Comparison of ENCODE assay signal across 8 mouse cellular contexts in genomic region chr9:65293973-65294715, GRCm38 (mm10). TPM values are rescaled to one million over a fixed set of nuclear protein-coding genes. Genes with fewer than 3 reads are reported as not detected.
A peak's percentile ranks its signal among the peaks of the same experiment; 100 is the strongest.
DNase-seq lines count a peak whose midpoint lies in the region; ATAC-seq lines count a peak whose summit lies in the region.

Clpx (plus strand) TSS chr9:65294260.

- no peaks in the 10 kb centered on the region for H3K9me3 ChIP-seq in intestine, embryonic 14.5 days (ENCODE audit: control insufficient read depth, low read length)

- peak; percentile 90 for ATAC-seq in intestine, embryonic 14.5 days (replicated peaks; ENCODE audit: low FRiP score, low TSS enrichment, low read depth)

- WGBS in intestine, embryonic 14.5 days, result under 1% methylated on average over 70 of the region's 71 CpGs

- H3K9ac ChIP-seq in intestine, embryonic 14.5 days (ENCODE audit: low read length), result peak within 1 kb of the TSS; percentile 84

- H3K4me1 ChIP-seq in intestine, embryonic 14.5 days (replicated peaks; ENCODE audit: control insufficient read depth, insufficient read depth, low read length), result peaks cover 13% of the 10 kb centered on the region; the same call in 1 of the 2 replicates

- peaks cover 5% of the 10 kb centered on the region; the same call in 1 of the 2 replicates for H3K36me3 ChIP-seq in intestine, embryonic 14.5 days (ENCODE audit: control insufficient read depth, insufficient read depth, low read length)

- H3K4me3 ChIP-seq in intestine, embryonic 14.5 days (ENCODE audit: low read depth, low read length), result peak within 1 kb of the TSS; percentile 97

- DNase-seq in adrenal gland, adult 18-20 months (ENCODE audit: low spot score in 2 of 2), result peak; percentile 97 to 98
- DNase-seq in embryo, embryonic 11 days, result peak; percentile 100
- DNase-seq in gastrocnemius, postnatal 25 days, result peak; percentile 97
- DNase-seq in intestine, embryonic 14.5 days (ENCODE audit: low spot score), result peak; percentile 98
- peak; percentile 98 for DNase-seq in left cerebral cortex, postnatal 14 days (ENCODE audit: low spot score in 2 of 2)
- peak; percentile 100 for DNase-seq in mesoderm, embryonic 11.5 days (ENCODE audit: low read depth, low spot score)
- DNase-seq in right cerebral cortex, postnatal 36 days (ENCODE audit: low spot score in 2 of 2), result peak; percentile 94 to 95
- peak; percentile 99 for DNase-seq in yolk sac, embryonic 10.5 days (ENCODE audit: low spot score)

- intact Hi-C loops in left cerebral cortex, postnatal 14 days (cut with DNase I), result no loop called here

- no peaks in the 10 kb centered on the region for H3K27me3 ChIP-seq in intestine, embryonic 14.5 days (replicated peaks; ENCODE audit: control insufficient read depth, insufficient read depth, low read length)

- peak within 1 kb of the TSS; percentile 83 for H3K4me2 ChIP-seq in intestine, embryonic 14.5 days (ENCODE audit: low read length)

- peak within 1 kb of the TSS; percentile 82 for H3K27ac ChIP-seq in intestine, embryonic 14.5 days (ENCODE audit: low read depth)

RNA-seq across cellular contexts. Expression of gene Clpx, which starts in this region (rescaled TPM):
- total RNA-seq in adrenal gland, adult 18-20 months (2021), result 10 to 100 TPM; 66.7 to 75.1 TPM
- total RNA-seq in gastrocnemius, postnatal 25 days (2021), result 10 to 100 TPM; 44.9 to 60.0 TPM
- polyA plus RNA-seq in intestine, embryonic 14.5 days (2014; fragmentation: Nextera tagmentation; extraction: Ambion mirVana), result 42.6 and 47.1 TPM in 2 replicates
- 10 to 100 TPM; 27.3 to 28.3 TPM for total RNA-seq in left cerebral cortex, postnatal 14 days (2021)

Comparison
In these comparisons a context has a peak if more than half of its experiments do, and no peak if none do; other contexts are left out.
1. Peak in every context shown above with its lines: DNase-seq, ATAC-seq, H3K4me3 ChIP-seq and H3K27ac ChIP-seq.